Mouse (Mus musculus): ENCODE results near the gene Sars.

DNA sequence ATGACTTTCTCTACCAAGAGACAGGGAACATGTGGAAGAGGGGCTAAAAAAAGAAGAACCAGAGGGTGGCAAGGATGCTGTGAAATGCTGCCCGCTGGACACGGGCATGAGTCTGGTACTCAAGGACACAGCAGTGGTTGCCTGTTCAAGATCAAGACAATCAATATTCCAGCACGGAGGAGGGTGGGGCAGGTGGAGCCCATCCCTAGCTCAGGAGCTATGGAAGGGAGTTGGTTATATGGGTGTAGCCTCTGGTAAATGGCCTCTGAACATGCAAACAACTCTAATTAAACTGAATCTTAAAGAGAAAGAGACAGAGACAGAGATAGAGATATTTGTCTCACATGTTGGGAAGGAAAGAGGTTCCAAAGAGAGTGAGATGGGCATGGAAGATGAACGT is 39.7 kb upstream of the Sars start:
- TF ChIP-seq USF1 (IDR thresholded peaks at IDR 0.05; ENCODE audit: low read depth, low read length), result no peak
- no peak for TF ChIP-seq EP300 (IDR thresholded peaks at IDR 0.05; ENCODE audit: low read length)
- TF ChIP-seq TBP (conservative IDR thresholded peaks at IDR 0.05; ENCODE audit: low read depth, low read length), result no peak
- no peak for TF ChIP-seq CTCF (conservative IDR thresholded peaks at IDR 0.05 in 1 of 2, IDR thresholded peaks at IDR 0.05 in 1 of 2; ENCODE audit: low read depth in 2 of 2, low read length in 2 of 2)
- no peak for TF ChIP-seq POLR2AphosphoS2 (IDR thresholded peaks at IDR 0.05; ENCODE audit: low read depth, low read length)
- no peak for TF ChIP-seq ZC3H11A (IDR thresholded peaks at IDR 0.05; ENCODE audit: low read depth, low read length)
- TF ChIP-seq POLR2A (IDR thresholded peaks at IDR 0.05; ENCODE audit: low read depth, low read length), result no peak
- TF ChIP-seq HCFC1 (IDR thresholded peaks at IDR 0.05; ENCODE audit: low read depth, low read length), result no peak
- TF ChIP-seq USF2 (conservative IDR thresholded peaks at IDR 0.05; ENCODE audit: low read depth, low read length), result no peak
- no peak for TF ChIP-seq ZNF384 (IDR thresholded peaks at IDR 0.05; ENCODE audit: low read depth, low read length)
- TF ChIP-seq GABPA (IDR thresholded peaks at IDR 0.05; ENCODE audit: insufficient replicate concordance, low read depth, low read length), result no peak
- no peak for TF ChIP-seq TCF12 (IDR thresholded peaks at IDR 0.05; ENCODE audit: low read depth, low read length)
- no peak for TF ChIP-seq ZKSCAN1 (IDR thresholded peaks at IDR 0.05; ENCODE audit: borderline replicate concordance, low read depth, low read length)

All from CH12.LX (cell line).